Mouse (Mus musculus) forebrain, postnatal 0 days (tissue): ENCODE measurements around the gene Gba. TPM values are rescaled to one million over a fixed set of nuclear protein-coding genes. Genes with fewer than 3 reads are reported as not detected.

ENCODE experiments used
- ATAC-seq: fragments of 200-750 bp; cut with Nextera tagmentation; 2 replicates; pipeline ENCODE4 v1.8.0; 2017; ENCODE audit warnings: mild to moderate bottlenecking, moderate library complexity
- DNase-seq: peaks from one replicate; pipeline ENCODE4 v3.0.0-alpha.2; 2015
- H3K27ac ChIP-seq: fragments of 300-500 bp; sonication (generic); 2 replicates; pipeline ENCODE4 v1.5.1; 2014; ENCODE audit warnings: low read depth, mild to moderate bottlenecking, antibody characterized with exemption, low read length, moderate library complexity, mixed read lengths
- H3K27me3 ChIP-seq: fragments of 300-500 bp; sonication (generic); 2 replicates; pipeline ENCODE4 v1.6.1; 2014; ENCODE audit warnings: mild to moderate bottlenecking, low read length, mixed read lengths; ENCODE audit not compliant: insufficient read depth
- H3K36me3 ChIP-seq: fragments of 300-500 bp; sonication (generic); 2 replicates; pipeline ENCODE4 v1.6.1; 2014; ENCODE audit warnings: mild to moderate bottlenecking, moderate library complexity; ENCODE audit not compliant: insufficient read depth
- H3K4me1 ChIP-seq: fragments of 300-500 bp; sonication (generic); 2 replicates; pipeline ENCODE4 v1.6.1; 2014; ENCODE audit warnings: antibody characterized with exemption; ENCODE audit not compliant: insufficient read depth
- H3K4me2 ChIP-seq: fragments of 300-500 bp; sonication (generic); 2 replicates; pipeline ENCODE4 v1.6.1; 2014; ENCODE audit warnings: low read depth, mild to moderate bottlenecking, moderate library complexity
- H3K4me3 ChIP-seq: fragments of 300-500 bp; sonication (generic); 2 replicates; pipeline ENCODE4 v1.5.1; 2014; ENCODE audit warnings: low read depth, low read length, mixed read lengths
- H3K9ac ChIP-seq: fragments of 300-500 bp; sonication (generic); 2 replicates; pipeline ENCODE4 v1.6.1; 2014; ENCODE audit warnings: mild to moderate bottlenecking
- H3K9me3 ChIP-seq: fragments of 300-500 bp; sonication (generic); 2 replicates; pipeline ENCODE4 v1.6.1; 2016; ENCODE audit warnings: low read length
- CTCF ChIP-seq: sonication (generic); IDR thresholded peaks from 2 replicates; pipeline ENCODE4 v1.5.1; 2016; ENCODE audit warnings: antibody characterized with exemption, control low read depth, low read depth
- WGBS: fragments of 180-500 bp; shearing (Covaris S2); extraction: QIAGEN DNeasy Blood & Tissue Kit; methylation state at CpG from one replicate; pipeline ENCODE4 v1.1.7; 2014; 5-methylcytosine and 5-hydroxymethylcytosine counted together
- polyA plus RNA-seq: library from polyadenylated mRNA; unstranded; fragments of >200 nt; fragmentation: Nextera tagmentation; extraction: Ambion mirVana; gene quantifications from 2 replicates; pipeline ENCODE4 v1.2.1, GENCODE M21; 2015
- total RNA-seq: library from RNA; depleted of rRNA; stranded (reverse); fragments of >200 nt; gene quantifications from 2 replicates; pipeline ENCODE4 v1.2.3, GENCODE M21; 2014

The Gba gene
- total and polyA plus RNA-seq, 2 experiments from 2014 or later = 41.7 to 51.1 TPM

GRCm38 (mm10) chr3:89208075-89208657 lies 5.4 kb downstream of the Gba start:
- H3K27ac ChIP-seq = no peak overlapping the region
- DNase-seq = no peak
- H3K4me2 ChIP-seq = no peak overlapping the region
- no peak for ATAC-seq
- H3K4me3 ChIP-seq = no peak overlapping the region
- TF ChIP-seq CTCF = no peak
- H3K9ac ChIP-seq = no peak overlapping the region
- no peaks in the 10 kb centered on the region for H3K27me3 ChIP-seq
- H3K4me1 ChIP-seq = peaks cover 9% of the 10 kb centered on the region
- H3K36me3 ChIP-seq = peaks cover 52% of the 10 kb centered on the region
- H3K9me3 ChIP-seq = no peaks in the 10 kb centered on the region
- 94% methylated on average over 13 of the region's 13 CpGs for WGBS

- 83% methylated on average over 6 of the region's 6 CpGs for WGBS
- Histone ChIP-seq H3K9me3 (no peaks in the 10 kb centered on the region), H3K9ac (no peak overlapping the region), H3K27me3 (no peaks in the 10 kb centered on the region), H3K4me2 (no peak overlapping the region), H3K27ac (no peak overlapping the region), H3K36me3 (peaks cover 52% of the 10 kb centered on the region), H3K4me3 (no peak overlapping the region), H3K4me1 (peaks cover 8% of the 10 kb centered on the region)
- ATAC-seq = no peak
- TF ChIP-seq CTCF = no peak
- no peak for DNase-seq
Observed at GRCm38 (mm10) chr3:89208736-89209135, 6.0 kb downstream of the Gba start.

- 87% methylated on average over 7 of the region's 7 CpGs for WGBS
- no peak for TF ChIP-seq CTCF
- ATAC-seq (no peak), DNase-seq (no peak)
- H3K4me1 ChIP-seq = peaks cover 8% of the 10 kb centered on the region
- no peaks in the 10 kb centered on the region for H3K27me3 ChIP-seq
- no peaks in the 10 kb centered on the region for H3K9me3 ChIP-seq
- H3K27ac ChIP-seq = no peak overlapping the region
- H3K9ac ChIP-seq = no peak overlapping the region
- H3K4me2 ChIP-seq = no peak overlapping the region
- H3K36me3 ChIP-seq = peaks cover 45% of the 10 kb centered on the region
- H3K4me3 ChIP-seq = no peak overlapping the region
Observed at GRCm38 (mm10) chr3:89209731-89210130, 7.0 kb downstream of the Gba start.

- Histone ChIP-seq H3K36me3 (peaks cover 42% of the 10 kb centered on the region), H3K9me3 (no peaks in the 10 kb centered on the region), H3K4me1 (peaks cover 8% of the 10 kb centered on the region), H3K4me2 (no peak overlapping the region), H3K27ac (no peak overlapping the region), H3K4me3 (no peak overlapping the region), H3K27me3 (no peaks in the 10 kb centered on the region), H3K9ac (no peak overlapping the region)
- TF ChIP-seq CTCF = no peak
- ATAC-seq (no peak), DNase-seq (no peak)
- WGBS = 83% methylated on average over 13 of the region's 13 CpGs
Observed at GRCm38 (mm10) chr3:89210162-89210561, 7.4 kb downstream of the Gba start.

- Histone ChIP-seq H3K27ac (no peak overlapping the region), H3K36me3 (peaks cover 41% of the 10 kb centered on the region), H3K4me3 (no peak overlapping the region), H3K27me3 (no peaks in the 10 kb centered on the region), H3K4me1 (peaks cover 8% of the 10 kb centered on the region), H3K9me3 (no peaks in the 10 kb centered on the region), H3K9ac (no peak overlapping the region), H3K4me2 (no peak overlapping the region)
- DNase-seq = no peak
- WGBS = 85% methylated on average over 7 of the region's 7 CpGs
- no peak for ATAC-seq
- TF ChIP-seq CTCF = no peak
Observed at GRCm38 (mm10) chr3:89210731-89211130, 8.0 kb downstream of the Gba start.

- Histone ChIP-seq H3K9ac (peak overlapping the region; percentile 86), H3K4me3 (peak overlapping the region; percentile 79), H3K27me3 (no peaks in the 10 kb centered on the region), H3K27ac (peak overlapping the region; percentile 97), H3K36me3 (peaks cover 16% of the 10 kb centered on the region), H3K4me2 (peak overlapping the region; percentile 84), H3K4me1 (peaks cover 8% of the 10 kb centered on the region), H3K9me3 (no peaks in the 10 kb centered on the region)
- TF ChIP-seq CTCF = no peak
- 2% methylated on average over 68 of the region's 69 CpGs for WGBS
- peak; percentile 94 for DNase-seq
- peak; percentile 89 for ATAC-seq
Observed at GRCm38 (mm10) chr3:89213803-89214530, 11.2 kb downstream of the Gba start.

- Histone ChIP-seq H3K36me3 (peaks cover 10% of the 10 kb centered on the region), H3K27ac (peak within 1 kb of the TSS; percentile 97), H3K9ac (peak within 1 kb of the TSS; percentile 86), H3K27me3 (no peaks in the 10 kb centered on the region), H3K4me3 (peak within 1 kb of the TSS; percentile 79), H3K4me1 (peaks cover 8% of the 10 kb centered on the region), H3K9me3 (no peaks in the 10 kb centered on the region), H3K4me2 (peak within 1 kb of the TSS; percentile 84)
- WGBS = under 1% methylated on average over 18 of the region's 19 CpGs
- DNase-seq = peak; percentile 78
- no peak for TF ChIP-seq CTCF
- ATAC-seq = peak; percentile 10; the same call in 1 of the 2 replicates
Observed at GRCm38 (mm10) chr3:89214681-89215411, 12.1 kb downstream of the Gba start, which contains the start of gene Thbs3. Gene Thbs3, plus strand, starts transcription at chr3:89215180.
